Mouse (Mus musculus): ENCODE measurements around the gene Spryd3. TPM values are rescaled to one million over a fixed set of nuclear protein-coding genes. Genes with fewer than 3 reads are reported as not detected.

The Spryd3 gene
- polyA plus RNA-seq, 1 experiment from 2014 or later, result 95.9 TPM

GRCm38 (mm10) chr15:102119121-102119830 is 16.8 kb downstream of the Spryd3 start:
- Histone ChIP-seq H3K4me3 (ENCODE audit: low read depth, low read length) (no peak overlapping the region), H3K36me3 (ENCODE audit: control insufficient read depth, insufficient read depth, low read length) (peaks cover 36% of the 10 kb centered on the region), H3K4me2 (ENCODE audit: low read length) (no peak overlapping the region), H3K9me3 (replicated peaks; ENCODE audit: control insufficient read depth, low read length, poor library complexity, severe bottlenecking) (no peaks in the 10 kb centered on the region), H3K9ac (ENCODE audit: low read depth, low read length) (no peak overlapping the region), H3K27ac (ENCODE audit: low read length) (no peak overlapping the region), H3K4me1 (ENCODE audit: control insufficient read depth, insufficient read depth, low read length) (no peaks in the 10 kb centered on the region), H3K27me3 (ENCODE audit: control insufficient read depth, insufficient read depth, low read depth, low read length) (no peaks in the 10 kb centered on the region)
- 77% methylated on average over 8 of the region's 8 CpGs for WGBS
- no peak for ATAC-seq

- Histone ChIP-seq H3K27ac (ENCODE audit: low read length) (no peak overlapping the region), H3K9ac (ENCODE audit: low read depth, low read length) (no peak overlapping the region), H3K27me3 (ENCODE audit: control insufficient read depth, insufficient read depth, low read depth, low read length) (no peaks in the 10 kb centered on the region), H3K36me3 (ENCODE audit: control insufficient read depth, insufficient read depth, low read length) (peaks cover 36% of the 10 kb centered on the region), H3K4me3 (ENCODE audit: low read depth, low read length) (no peak overlapping the region), H3K4me1 (ENCODE audit: control insufficient read depth, insufficient read depth, low read length) (no peaks in the 10 kb centered on the region), H3K4me2 (ENCODE audit: low read length) (no peak overlapping the region), H3K9me3 (replicated peaks; ENCODE audit: control insufficient read depth, low read length, poor library complexity, severe bottlenecking) (no peaks in the 10 kb centered on the region)
- no peak for ATAC-seq
- WGBS, result 95% methylated on average over 4 of the region's 4 CpGs
Measured at GRCm38 (mm10) chr15:102118591-102118990, 17.4 kb downstream of the Spryd3 start.

- no peaks in the 10 kb centered on the region for H3K4me1 ChIP-seq (ENCODE audit: control insufficient read depth, insufficient read depth, low read length)
- H3K27me3 ChIP-seq (ENCODE audit: control insufficient read depth, insufficient read depth, low read depth, low read length), result no peaks in the 10 kb centered on the region
- H3K27ac ChIP-seq (ENCODE audit: low read length), result peak overlapping the region; percentile 64
- no peak for ATAC-seq
- H3K9ac ChIP-seq (ENCODE audit: low read depth, low read length), result no peak overlapping the region
- no peak overlapping the region for H3K4me2 ChIP-seq (ENCODE audit: low read length)
- H3K36me3 ChIP-seq (ENCODE audit: control insufficient read depth, insufficient read depth, low read length), result peaks cover 31% of the 10 kb centered on the region
- no peaks in the 10 kb centered on the region for H3K9me3 ChIP-seq (replicated peaks; ENCODE audit: control insufficient read depth, low read length, poor library complexity, severe bottlenecking)
- no peak overlapping the region for H3K4me3 ChIP-seq (ENCODE audit: low read depth, low read length)
- 78% methylated on average over 18 of the region's 19 CpGs for WGBS
Measured at GRCm38 (mm10) chr15:102117461-102118443, 18.3 kb downstream of the Spryd3 start.

- Histone ChIP-seq H3K9me3 (replicated peaks; ENCODE audit: control insufficient read depth, low read length, poor library complexity, severe bottlenecking) (no peaks in the 10 kb centered on the region), H3K27me3 (ENCODE audit: control insufficient read depth, insufficient read depth, low read depth, low read length) (no peaks in the 10 kb centered on the region), H3K4me2 (ENCODE audit: low read length) (no peak overlapping the region), H3K27ac (ENCODE audit: low read length) (peak overlapping the region; percentile 64), H3K9ac (ENCODE audit: low read depth, low read length) (0 out of 2 replicates have a peak overlapping the region, but pooled peaks have one; percentile 10), H3K4me1 (ENCODE audit: control insufficient read depth, insufficient read depth, low read length) (no peaks in the 10 kb centered on the region), H3K4me3 (ENCODE audit: low read depth, low read length) (no peak overlapping the region), H3K36me3 (ENCODE audit: control insufficient read depth, insufficient read depth, low read length) (peaks cover 29% of the 10 kb centered on the region)
- peak; percentile 59 for ATAC-seq
- 66% methylated on average over 11 of the region's 11 CpGs for WGBS
Measured at GRCm38 (mm10) chr15:102116753-102117415, 19.1 kb downstream of the Spryd3 start.

- 76% methylated on average over 9 of the region's 9 CpGs for WGBS
- no peaks in the 10 kb centered on the region for H3K27me3 ChIP-seq (ENCODE audit: control insufficient read depth, insufficient read depth, low read depth, low read length)
- H3K4me3 ChIP-seq (ENCODE audit: low read depth, low read length), result no peak overlapping the region
- 0 out of 2 replicates have a peak overlapping the region, but pooled peaks have one; percentile 18 for H3K27ac ChIP-seq (ENCODE audit: low read length)
- no peak for ATAC-seq
- H3K36me3 ChIP-seq (ENCODE audit: control insufficient read depth, insufficient read depth, low read length), result peaks cover 22% of the 10 kb centered on the region; the same call in 1 of the 2 replicates
- no peaks in the 10 kb centered on the region for H3K4me1 ChIP-seq (ENCODE audit: control insufficient read depth, insufficient read depth, low read length)
- H3K4me2 ChIP-seq (ENCODE audit: low read length), result no peak overlapping the region
- H3K9me3 ChIP-seq (replicated peaks; ENCODE audit: control insufficient read depth, low read length, poor library complexity, severe bottlenecking), result no peaks in the 10 kb centered on the region
- H3K9ac ChIP-seq (ENCODE audit: low read depth, low read length), result no peak overlapping the region
Measured at GRCm38 (mm10) chr15:102115731-102116231, 20.3 kb downstream of the Spryd3 start.

GRCm38 (mm10) chr15:102114651-102115260 is 21.3 kb downstream of the Spryd3 start:
- Histone ChIP-seq H3K9ac (ENCODE audit: low read depth, low read length) (no peak overlapping the region), H3K4me1 (ENCODE audit: control insufficient read depth, insufficient read depth, low read length) (no peaks in the 10 kb centered on the region), H3K27ac (ENCODE audit: low read length) (no peak overlapping the region), H3K36me3 (ENCODE audit: control insufficient read depth, insufficient read depth, low read length) (peaks cover 18% of the 10 kb centered on the region; the same call in 1 of the 2 replicates), H3K4me3 (ENCODE audit: low read depth, low read length) (no peak overlapping the region), H3K9me3 (replicated peaks; ENCODE audit: control insufficient read depth, low read length, poor library complexity, severe bottlenecking) (no peaks in the 10 kb centered on the region), H3K4me2 (ENCODE audit: low read length) (no peak overlapping the region), H3K27me3 (ENCODE audit: control insufficient read depth, insufficient read depth, low read depth, low read length) (no peaks in the 10 kb centered on the region)
- WGBS, result 93% methylated on average over 7 of the region's 7 CpGs
- ATAC-seq, result no peak

- H3K4me3 ChIP-seq (ENCODE audit: low read depth, low read length), result no peak overlapping the region
- H3K4me2 ChIP-seq (ENCODE audit: low read length), result no peak overlapping the region
- H3K4me1 ChIP-seq (ENCODE audit: control insufficient read depth, insufficient read depth, low read length), result no peaks in the 10 kb centered on the region; the same call in 1 of the 2 replicates
- H3K9ac ChIP-seq (ENCODE audit: low read depth, low read length), result no peak overlapping the region
- H3K27ac ChIP-seq (ENCODE audit: low read length), result no peak overlapping the region
- 74% methylated on average over 4 of the region's 4 CpGs for WGBS
- H3K36me3 ChIP-seq (ENCODE audit: control insufficient read depth, insufficient read depth, low read length), result 0 out of 2 replicates have a peak, but pooled peaks cover 18% of the 10 kb centered on the region
- no peak for ATAC-seq
- no peaks in the 10 kb centered on the region for H3K27me3 ChIP-seq (ENCODE audit: control insufficient read depth, insufficient read depth, low read depth, low read length)
- H3K9me3 ChIP-seq (replicated peaks; ENCODE audit: control insufficient read depth, low read length, poor library complexity, severe bottlenecking), result no peaks in the 10 kb centered on the region
Measured at GRCm38 (mm10) chr15:102113674-102114073, 22.4 kb downstream of the Spryd3 start.

GRCm38 (mm10) chr15:102112827-102113226 is 23.2 kb downstream of the Spryd3 start:
- Histone ChIP-seq H3K36me3 (ENCODE audit: control insufficient read depth, insufficient read depth, low read length) (0 out of 2 replicates have a peak, but pooled peaks cover 14% of the 10 kb centered on the region), H3K27me3 (ENCODE audit: control insufficient read depth, insufficient read depth, low read depth, low read length) (no peaks in the 10 kb centered on the region; the same call in 1 of the 2 replicates), H3K9me3 (replicated peaks; ENCODE audit: control insufficient read depth, low read length, poor library complexity, severe bottlenecking) (no peaks in the 10 kb centered on the region), H3K4me3 (ENCODE audit: low read depth, low read length) (no peak overlapping the region), H3K4me2 (ENCODE audit: low read length) (no peak overlapping the region), H3K27ac (ENCODE audit: low read length) (no peak overlapping the region), H3K4me1 (ENCODE audit: control insufficient read depth, insufficient read depth, low read length) (no peaks in the 10 kb centered on the region; the same call in 1 of the 2 replicates), H3K9ac (ENCODE audit: low read depth, low read length) (no peak overlapping the region)
- 87% methylated on average over 8 of the region's 8 CpGs for WGBS
- no peak for ATAC-seq

Data from midbrain, embryonic 16.5 days (tissue).